In genomic region chr1:20801682-20802390, GRCm38 (mm10) we compare ENCODE assay signal across 9 mouse cellular contexts. TPM values are rescaled to one million over a fixed set of nuclear protein-coding genes. Genes with fewer than 3 reads are reported as not detected.
DNase-seq lines count a peak whose midpoint lies in the region.
"Had no signal": no experiment of that assay in that cellular context is flagged by ENCODE, and none has a peak within 500 bp of the region (broad histone marks: within the 10 kb centered on the region; RNA-seq: fewer than 3 reads in every experiment).

No protein-coding gene starts in this region.

- intact Hi-C loops in heart, postnatal 10 days (cut with DNase I): loop anchor here (2.0 to 5.0 kb wide), 2 partner anchors 100 to 189 kb away; no protein-coding TSS in a partner anchor
- intact Hi-C loops in heart, postnatal 36 days (cut with DNase I): loop anchor here (5.0 kb wide), 1 partner anchor 190 kb away; no protein-coding TSS in a partner anchor

- DNase-seq in heart, postnatal 10 days: peak; percentile 6 to 11
- no peak for DNase-seq in heart, postnatal 36 days
- DNase-seq in R1 (ENCODE audit: low read depth, low spot score): peak; percentile 65
- DNase-seq in forelimb bud, embryonic 11.5 days (ENCODE audit: low read depth, low spot score): peak; percentile 35
- DNase-seq in layer of hippocampus, postnatal 10 days (ENCODE audit: low spot score in 2 of 2): peak; percentile 48 to 61
- DNase-seq in retina, postnatal 7 days (ENCODE audit: low read depth, low spot score): peak; percentile 25
- no peak for DNase-seq in thymus, adult 18-20 months
- no peak for DNase-seq in spleen, postnatal 10 days (ENCODE audit: low spot score in 2 of 2)

RNA-seq across cellular contexts. Expression of gene Il17f, which starts 11.4 kb away (rescaled TPM):
- not detected for total RNA-seq in heart, postnatal 10 days (2021)
- total RNA-seq in heart, postnatal 36 days (2021): not detected
- total RNA-seq in layer of hippocampus, postnatal 10 days (2021): under 1 TPM; 0.62 to 0.89 TPM
- total RNA-seq: adrenal gland, adult 18-20 months had no signal

RNA-seq across cellular contexts. Expression of gene Mcm3, which starts 18.3 kb away (rescaled TPM):
- total RNA-seq in heart, postnatal 10 days (2021): 10 to 100 TPM; 24.0 to 30.0 TPM
- total RNA-seq in heart, postnatal 36 days (2021): 1 to 10 TPM; 3.5 to 6.1 TPM
- 1 to 10 TPM; 7.2 to 9.5 TPM for total RNA-seq in layer of hippocampus, postnatal 10 days (2021)

Comparison
In these comparisons a context has a peak if more than half of its experiments do, and no peak if none do; other contexts are left out.
1. DNase-seq: peak in heart, postnatal 10 days (2 of 2), R1 (single experiment), forelimb bud, embryonic 11.5 days (single experiment), layer of hippocampus, postnatal 10 days (2 of 2) and retina, postnatal 7 days (single experiment); none in heart, postnatal 36 days (0 of 2), thymus, adult 18-20 months (0 of 2) and spleen, postnatal 10 days (0 of 2).